Mouse (Mus musculus) lung, embryonic 16.5 days (tissue): ENCODE results near the gene Sumf1. TPM values are rescaled to one million over a fixed set of nuclear protein-coding genes. Genes with fewer than 3 reads are reported as not detected.

Source experiments
- ATAC-seq: fragments of 200-750 bp; cut with Nextera tagmentation; 2 replicates; pipeline ENCODE4 v1.8.0; 2017; ENCODE audit warnings: low read depth, mild to moderate bottlenecking, moderate library complexity
- H3K27ac ChIP-seq: fragments of 300-500 bp; sonication (generic); 2 replicates; pipeline ENCODE4 v1.5.1; 2014; ENCODE audit warnings: mild to moderate bottlenecking, control low read depth, low read length
- H3K27me3 ChIP-seq: fragments of 300-500 bp; sonication (generic); 2 replicates; pipeline ENCODE4 v1.6.1; 2014; ENCODE audit warnings: low read depth, low read length, mixed read lengths; ENCODE audit not compliant: control insufficient read depth, insufficient read depth
- H3K36me3 ChIP-seq: fragments of 300-500 bp; sonication (generic); 2 replicates; pipeline ENCODE4 v1.6.1; 2014; ENCODE audit warnings: low read length; ENCODE audit not compliant: control insufficient read depth, insufficient read depth
- H3K4me1 ChIP-seq: fragments of 300-500 bp; sonication (generic); replicated peaks from 2 replicates; pipeline ENCODE4 v1.6.1; 2014; ENCODE audit warnings: low read length, mixed read lengths; ENCODE audit not compliant: control insufficient read depth, insufficient read depth
- H3K4me2 ChIP-seq: fragments of 300-500 bp; sonication (generic); 2 replicates; pipeline ENCODE4 v1.6.1; 2014; ENCODE audit warnings: low read depth, low read length, control low read depth
- H3K4me3 ChIP-seq: fragments of 300-500 bp; sonication (generic); 2 replicates; pipeline ENCODE4 v1.5.1; 2014; ENCODE audit warnings: mild to moderate bottlenecking, low read length, control low read depth
- H3K9ac ChIP-seq: fragments of 300-500 bp; sonication (generic); 2 replicates; pipeline ENCODE4 v1.6.1; 2014; ENCODE audit warnings: low read length, control low read depth
- H3K9me3 ChIP-seq: fragments of 300-500 bp; sonication (generic); 2 replicates; pipeline ENCODE4 v1.6.1; 2016; ENCODE audit warnings: low read length; ENCODE audit not compliant: control insufficient read depth
- WGBS: fragments of 180-500 bp; shearing (Covaris S2); extraction: QIAGEN DNeasy Blood & Tissue Kit; methylation state at CpG from one replicate; pipeline ENCODE4 v1.1.7; 2014; 5-methylcytosine and 5-hydroxymethylcytosine counted together
- polyA plus RNA-seq: library from polyadenylated mRNA; unstranded; fragments of >200 nt; fragmentation: Nextera tagmentation; extraction: Ambion mirVana; gene quantifications from 2 replicates; pipeline ENCODE4 v1.2.1, GENCODE M21; 2015

The Sumf1 gene
- polyA plus RNA-seq: 26.0 and 26.7 TPM in 2 replicates

DNA sequence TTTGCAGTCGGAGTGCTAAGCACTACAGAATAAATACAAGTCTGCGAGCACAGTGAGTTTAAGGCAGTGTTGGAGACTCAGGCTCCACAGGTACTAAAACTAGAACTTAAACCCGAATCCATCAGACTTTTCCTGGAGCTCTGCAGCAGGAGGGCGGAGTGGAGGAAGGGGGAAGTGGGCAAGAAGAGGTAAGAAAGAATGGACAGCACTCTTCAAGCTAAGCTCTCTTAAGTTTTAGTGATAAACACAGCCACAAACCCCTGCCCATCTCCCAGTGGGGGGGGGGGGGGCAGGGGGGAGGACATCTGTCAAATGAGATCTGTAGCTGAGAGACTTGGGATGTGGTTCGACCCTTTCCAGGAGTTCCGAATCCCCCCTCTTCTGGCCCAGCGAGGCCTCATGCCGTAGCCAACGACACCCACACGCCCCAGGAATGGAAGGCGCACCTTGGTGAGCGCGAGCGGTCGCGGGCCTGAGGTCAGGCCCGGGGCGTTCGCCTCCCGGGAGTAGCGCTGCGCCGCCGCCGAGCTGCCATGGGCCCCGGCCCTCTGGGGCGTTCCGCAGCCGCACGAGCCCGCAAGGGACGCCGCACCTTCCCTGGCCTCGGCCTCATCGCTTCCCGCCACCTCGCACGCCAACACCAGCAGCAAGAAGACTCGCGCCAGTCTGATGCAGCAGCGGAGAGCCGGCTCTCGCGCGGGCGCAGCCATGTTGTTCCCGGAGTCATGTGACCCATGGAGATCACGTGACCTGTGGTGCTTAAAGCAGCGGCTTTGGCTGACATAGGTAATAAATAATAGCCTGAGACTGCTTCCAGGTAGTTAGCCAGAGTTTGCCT lies at the start of gene Sumf1:
Gene Sumf1, minus strand, starts transcription at position 736 of the 838 bp plus-strand sequence.
- Histone ChIP-seq H3K9ac (peak within 1 kb of the TSS; percentile 80), H3K4me1 (peaks cover 8% of the 10 kb centered on the region; the same call in 1 of the 2 replicates), H3K36me3 (no peaks in the 10 kb centered on the region), H3K4me2 (peak within 1 kb of the TSS; percentile 94), H3K27ac (no peak within 1 kb of the TSS), H3K4me3 (peak within 1 kb of the TSS; percentile 85), H3K27me3 (no peaks in the 10 kb centered on the region; the same call in 1 of the 2 replicates), H3K9me3 (no peaks in the 10 kb centered on the region)
- WGBS: 4% methylated on average over 41 of the region's 49 CpGs
- ATAC-seq: peak; percentile 92

DNA sequence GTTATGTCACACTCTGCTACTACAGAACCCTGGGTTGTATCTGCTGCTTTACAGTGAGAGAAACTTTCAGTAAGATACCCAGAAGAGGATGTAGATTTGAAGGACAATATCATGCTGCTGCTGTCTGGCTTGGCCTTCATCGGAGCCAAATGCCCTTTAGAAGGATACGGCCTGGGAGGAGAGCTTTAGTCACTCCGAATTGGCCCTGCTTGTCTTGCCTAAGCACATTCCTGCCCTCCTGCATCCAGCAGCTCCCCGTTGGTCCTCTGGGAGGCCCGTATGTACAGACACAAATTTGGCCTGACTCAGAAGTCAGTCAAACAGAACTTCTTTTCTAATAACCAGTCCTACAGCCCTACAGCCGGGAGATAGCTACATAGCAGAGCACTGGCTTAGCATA lies 49.2 kb upstream of the Sumf1 start:
- Histone ChIP-seq H3K27ac (no peak overlapping the region), H3K9ac (no peak overlapping the region), H3K4me2 (no peak overlapping the region), H3K36me3 (no peaks in the 10 kb centered on the region), H3K27me3 (no peaks in the 10 kb centered on the region), H3K9me3 (no peaks in the 10 kb centered on the region), H3K4me1 (peaks cover 48% of the 10 kb centered on the region), H3K4me3 (no peak overlapping the region)
- WGBS: 65% methylated on average over 6 of the region's 6 CpGs
- ATAC-seq: no peak

DNA sequence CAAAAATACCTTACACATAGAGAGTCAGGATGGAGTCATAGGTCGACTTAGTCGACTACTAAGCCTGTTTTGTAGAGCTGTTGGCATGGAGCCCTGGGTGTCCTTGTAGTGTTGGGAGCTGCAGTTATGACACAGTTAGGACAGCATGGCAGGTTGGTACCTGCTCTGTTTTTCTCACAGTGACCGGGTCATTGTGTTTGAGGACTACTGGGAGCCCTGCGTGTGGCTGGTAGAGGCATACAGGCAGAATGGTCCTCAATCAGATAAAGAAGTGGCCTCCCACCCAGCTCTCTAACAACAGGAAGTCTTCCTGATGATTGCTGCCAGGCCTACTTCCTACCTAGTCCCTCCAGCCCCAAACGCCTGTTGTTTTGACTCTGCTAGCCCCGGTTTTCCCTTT lies 47.7 kb upstream of the Sumf1 start:
- Histone ChIP-seq H3K27me3 (no peaks in the 10 kb centered on the region), H3K4me2 (no peak overlapping the region), H3K9me3 (no peaks in the 10 kb centered on the region), H3K4me1 (peaks cover 48% of the 10 kb centered on the region), H3K9ac (no peak overlapping the region), H3K4me3 (no peak overlapping the region), H3K36me3 (no peaks in the 10 kb centered on the region), H3K27ac (peak overlapping the region; percentile 46)
- ATAC-seq: no peak
- 25% methylated on average over 6 of the region's 6 CpGs for WGBS

DNA sequence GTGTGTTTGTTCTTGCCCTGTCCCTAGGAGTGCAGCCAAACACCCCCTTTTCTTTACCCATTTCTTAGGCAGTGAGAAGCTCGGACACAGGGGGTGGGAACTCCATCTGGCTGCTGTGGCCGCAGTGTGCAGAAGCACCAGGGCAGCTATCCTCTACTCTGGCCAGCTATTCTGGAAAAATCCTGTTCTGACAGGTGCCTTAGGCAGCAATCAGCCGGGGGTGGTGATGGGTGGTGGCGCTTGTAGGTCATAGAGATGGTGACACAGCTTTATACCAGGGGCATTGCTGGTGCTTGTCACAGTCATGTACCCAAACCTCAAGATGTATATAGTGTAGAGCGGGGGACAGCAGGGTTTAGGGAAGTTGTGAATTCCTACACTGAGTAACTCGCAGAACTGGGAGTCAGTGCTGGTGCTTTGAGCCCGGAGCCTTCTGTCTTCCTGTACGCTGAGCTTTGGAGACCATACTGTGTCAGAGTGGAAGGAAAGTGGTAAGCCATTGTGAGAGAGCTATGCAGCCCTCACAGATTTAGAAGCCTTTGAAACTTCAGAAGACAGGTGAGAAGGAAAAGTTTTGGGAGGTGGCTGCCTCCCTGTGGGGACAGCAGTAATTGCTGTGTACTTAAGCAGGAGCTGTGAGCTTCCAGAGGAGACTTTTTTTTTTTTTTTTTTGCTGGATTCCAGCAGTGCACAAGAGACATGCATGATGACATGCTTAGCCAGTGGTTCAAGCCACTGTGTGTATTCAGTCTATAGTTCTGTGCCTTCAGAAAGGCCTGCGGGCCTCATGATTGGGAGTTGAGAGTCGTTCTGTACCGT lies 46.7 kb upstream of the Sumf1 start:
- no peaks in the 10 kb centered on the region for H3K9me3 ChIP-seq
- WGBS: 69% methylated on average over 11 of the region's 11 CpGs
- no peak overlapping the region for H3K4me2 ChIP-seq
- H3K36me3 ChIP-seq: no peaks in the 10 kb centered on the region
- no peak overlapping the region for H3K4me3 ChIP-seq
- H3K27me3 ChIP-seq: no peaks in the 10 kb centered on the region
- H3K27ac ChIP-seq: no peak overlapping the region
- no peak overlapping the region for H3K9ac ChIP-seq
- peaks cover 43% of the 10 kb centered on the region for H3K4me1 ChIP-seq
- no peak for ATAC-seq

DNA sequence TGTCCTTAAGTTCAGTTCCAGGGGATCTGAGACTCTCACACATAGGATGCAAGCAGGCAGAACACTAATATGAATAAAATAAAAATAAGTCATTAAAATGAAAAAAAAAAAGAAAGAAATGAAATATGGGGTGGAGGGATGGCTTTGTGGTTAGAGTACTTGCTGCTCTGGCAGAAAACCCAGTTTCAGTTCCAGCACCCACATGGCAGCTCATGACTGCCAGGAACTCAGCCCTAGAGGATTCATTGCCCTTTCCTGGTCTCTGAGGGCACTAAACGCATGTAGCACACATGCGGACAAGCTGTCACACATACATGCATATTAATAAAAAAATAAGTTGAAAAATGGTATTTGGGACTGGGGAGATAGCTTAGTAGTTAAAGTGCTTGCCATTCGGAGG lies 45.2 kb upstream of the Sumf1 start:
- WGBS: 93% methylated on average over 3 of the region's 3 CpGs

DNA sequence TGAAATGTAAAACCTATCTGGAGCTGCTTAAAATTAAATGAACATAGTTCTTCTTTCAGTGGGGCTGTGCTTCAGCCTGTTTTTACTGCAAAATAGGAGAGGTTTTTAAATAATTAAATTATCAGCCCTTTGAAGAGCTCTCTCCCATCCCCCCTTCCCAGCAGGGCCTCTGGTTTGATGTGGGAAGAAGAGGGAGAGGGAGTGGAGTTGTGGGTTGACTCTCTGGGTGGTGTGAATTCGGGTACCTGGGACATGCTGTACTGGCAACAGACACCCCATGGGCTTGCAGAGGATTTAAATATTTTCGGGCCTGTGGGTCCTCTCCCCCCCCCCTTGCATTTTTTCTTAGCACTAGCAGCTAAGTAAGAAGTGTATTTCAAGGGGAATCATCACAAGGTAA lies 43.2 kb upstream of the Sumf1 start:
- Histone ChIP-seq H3K27me3 (no peaks in the 10 kb centered on the region), H3K27ac (no peak overlapping the region), H3K4me1 (peaks cover 17% of the 10 kb centered on the region), H3K4me3 (no peak overlapping the region), H3K36me3 (no peaks in the 10 kb centered on the region), H3K9ac (no peak overlapping the region), H3K4me2 (no peak overlapping the region), H3K9me3 (no peaks in the 10 kb centered on the region)
- no peak for ATAC-seq
- 18% methylated on average over 2 of the region's 2 CpGs for WGBS

More for the DNA sequence above, 45.2 kb upstream of the Sumf1 start:
- Histone ChIP-seq H3K4me2 (no peak overlapping the region), H3K9me3 (no peaks in the 10 kb centered on the region), H3K9ac (no peak overlapping the region), H3K36me3 (no peaks in the 10 kb centered on the region), H3K4me3 (no peak overlapping the region), H3K27me3 (no peaks in the 10 kb centered on the region), H3K27ac (no peak overlapping the region), H3K4me1 (peaks cover 29% of the 10 kb centered on the region)
- ATAC-seq: no peak

DNA sequence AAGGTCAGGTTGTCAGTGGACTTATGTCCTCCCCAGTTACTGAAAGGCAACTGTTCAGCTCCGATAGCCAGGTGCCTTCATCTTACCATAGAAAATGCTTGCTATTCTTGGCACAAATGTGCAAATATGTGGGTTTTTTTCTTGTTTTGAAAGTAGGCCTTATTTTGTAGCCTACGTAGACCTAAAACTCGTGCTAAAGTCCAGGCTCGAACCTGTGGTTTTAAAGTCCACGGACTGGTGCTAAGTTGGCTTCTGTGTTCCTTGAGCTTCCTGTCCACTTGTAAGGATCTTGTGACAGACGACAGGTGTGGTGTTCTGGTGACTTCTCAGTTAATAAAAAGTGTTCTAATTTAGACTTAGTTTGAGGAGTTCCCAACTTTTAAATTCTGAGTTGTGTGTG lies 42.7 kb upstream of the Sumf1 start:
- Histone ChIP-seq H3K4me1 (peaks cover 13% of the 10 kb centered on the region), H3K9ac (no peak overlapping the region), H3K9me3 (no peaks in the 10 kb centered on the region), H3K27ac (no peak overlapping the region), H3K4me3 (no peak overlapping the region), H3K27me3 (no peaks in the 10 kb centered on the region), H3K4me2 (no peak overlapping the region), H3K36me3 (no peaks in the 10 kb centered on the region)
- 66% methylated on average over 6 of the region's 6 CpGs for WGBS
- no peak for ATAC-seq

DNA sequence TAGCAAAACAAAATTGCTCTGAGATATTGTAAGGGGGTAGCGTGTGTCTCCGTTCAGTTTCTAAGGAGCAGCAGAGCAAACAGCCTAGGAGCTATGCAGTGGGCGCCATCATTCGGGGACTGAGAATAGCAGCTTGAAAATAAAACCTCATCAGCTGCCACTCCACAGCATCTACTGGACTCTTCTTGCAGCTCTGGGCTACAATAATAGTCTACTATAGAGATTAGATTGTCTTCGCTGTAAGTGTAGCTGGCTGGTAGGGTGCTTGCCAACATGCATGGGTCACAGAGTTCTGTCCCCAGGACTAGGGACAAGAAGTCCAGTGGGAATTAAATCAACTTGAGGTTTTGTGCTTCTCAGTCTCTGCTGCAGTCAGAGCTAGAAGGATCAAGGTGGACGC lies 42.1 kb upstream of the Sumf1 start:
- no peak for ATAC-seq
- no peak overlapping the region for H3K4me2 ChIP-seq
- H3K9me3 ChIP-seq: no peaks in the 10 kb centered on the region
- H3K27ac ChIP-seq: no peak overlapping the region
- no peak overlapping the region for H3K9ac ChIP-seq
- H3K27me3 ChIP-seq: no peaks in the 10 kb centered on the region
- H3K4me1 ChIP-seq: peaks cover 7% of the 10 kb centered on the region; the same call in 1 of the 2 replicates
- WGBS: 88% methylated on average over 6 of the region's 6 CpGs
- no peaks in the 10 kb centered on the region for H3K36me3 ChIP-seq
- no peak overlapping the region for H3K4me3 ChIP-seq

DNA sequence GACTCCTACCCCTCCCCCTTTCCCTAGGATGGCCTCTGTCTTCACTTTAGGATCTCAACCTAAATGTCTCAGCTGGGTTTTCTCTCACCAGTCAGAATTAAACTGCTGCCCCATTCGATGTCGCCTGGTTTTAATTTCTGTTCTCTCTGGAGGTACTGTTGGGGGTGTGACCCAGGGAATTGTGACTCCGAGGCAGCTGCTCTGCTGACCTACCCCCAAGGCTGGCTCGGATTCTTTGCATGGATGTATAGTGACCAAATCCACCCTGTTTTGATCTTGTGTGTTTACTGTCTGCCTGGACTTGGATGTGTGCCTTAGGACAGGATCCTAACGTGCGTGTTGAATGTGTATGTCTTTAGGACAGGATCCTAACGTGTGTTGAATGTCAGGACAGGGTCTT lies 40.8 kb upstream of the Sumf1 start:
- Histone ChIP-seq H3K4me3 (no peak overlapping the region), H3K9me3 (no peaks in the 10 kb centered on the region), H3K27me3 (no peaks in the 10 kb centered on the region), H3K27ac (no peak overlapping the region), H3K36me3 (no peaks in the 10 kb centered on the region), H3K9ac (no peak overlapping the region), H3K4me2 (no peak overlapping the region), H3K4me1 (no peaks in the 10 kb centered on the region; the same call in 1 of the 2 replicates)
- ATAC-seq: no peak
- 59% methylated on average over 7 of the region's 7 CpGs for WGBS
